Comparison of ENCODE assay signal across 12 mouse cellular contexts in genomic region chr7:128332896-128333295, GRCm38 (mm10). TPM values are rescaled to one million over a fixed set of nuclear protein-coding genes. Genes with fewer than 3 reads are reported as not detected.
DNase-seq lines count a peak whose midpoint lies in the region; ATAC-seq and TF ChIP-seq lines count a peak whose summit lies in the region.
"Had no signal": no experiment of that assay in that cellular context is flagged by ENCODE, and none has a peak within 500 bp of the region (broad histone marks: within the 10 kb centered on the region; RNA-seq: fewer than 3 reads in every experiment).

No protein-coding gene starts in this region.

- no peak for TF ChIP-seq CTCF in Patski (IDR thresholded peaks at IDR 0.05)
- TF ChIP-seq CTCF in kidney, postnatal 0 days (IDR thresholded peaks at IDR 0.05; ENCODE audit: low read depth) = peak; percentile 44; the same call in 1 of the 2 replicates

- H3K27me3 ChIP-seq in Patski = no peaks in the 10 kb centered on the region
- H3K27me3 ChIP-seq in kidney, postnatal 0 days (ENCODE audit: insufficient read depth, low read length) = no peaks in the 10 kb centered on the region
- H3K27me3 ChIP-seq: embryonic facial prominence, embryonic 15.5 days; heart, embryonic 15.5 days had no signal

- 0 out of 2 replicates have a peak, but pooled peaks cover 6% of the 10 kb centered on the region for H3K4me1 ChIP-seq in kidney, postnatal 0 days (replicated peaks; ENCODE audit: insufficient read depth, low read length)
- H3K4me1 ChIP-seq: heart, embryonic 15.5 days had no signal

- CTCF ChIA-PET in Patski (lab: Charles Lee) = interaction anchor here (1.0 to 3.0 kb wide), 5 partner anchors 9 to 20 kb away, joined by 3 to 9 read pairs (median 3); no protein-coding TSS in a partner anchor

- no peaks in the 10 kb centered on the region for H3K36me3 ChIP-seq in kidney, postnatal 0 days (ENCODE audit: insufficient read depth, low read length)
- H3K36me3 ChIP-seq: embryonic facial prominence, embryonic 15.5 days; heart, embryonic 15.5 days had no signal

- in situ Hi-C loops in Patski (cut with MboI; ENCODE audit: low pct_unique_long_range_greater_than_20kb) = no loop called here

- peak overlapping the region; percentile 72; the same call in 1 of the 2 replicates for H3K27ac ChIP-seq in kidney, postnatal 0 days
- H3K27ac ChIP-seq: embryonic facial prominence, embryonic 15.5 days; heart, embryonic 15.5 days; left cerebral cortex, adult 2 months had no signal

- H3K4me2 ChIP-seq in kidney, postnatal 0 days (ENCODE audit: low read length) = no peak overlapping the region
- H3K4me2 ChIP-seq: embryonic facial prominence, embryonic 15.5 days; heart, embryonic 15.5 days had no signal

- H3K9ac ChIP-seq in kidney, postnatal 0 days (ENCODE audit: low read depth, low read length) = no peak overlapping the region
- H3K9ac ChIP-seq: embryonic facial prominence, embryonic 15.5 days; heart, embryonic 15.5 days had no signal

- DNase-seq in A20 (ENCODE audit: low read depth, low spot score) = peak; percentile 77
- DNase-seq in Patski (ENCODE audit: low read depth, low spot score) = no peak
- peak; percentile 70 for DNase-seq in kidney, postnatal 0 days (ENCODE audit: low spot score)
- DNase-seq in lung, postnatal 25 days (ENCODE audit: low spot score) = peak; percentile 55
- no peak for DNase-seq in frontal cortex, postnatal 36 days (ENCODE audit: low spot score in 2 of 2)
- no peak for DNase-seq in frontal cortex, postnatal 25 days (ENCODE audit: low spot score in 2 of 2)
- no peak for DNase-seq in left cerebral cortex, postnatal 14 days (ENCODE audit: low spot score in 2 of 2)
- DNase-seq: right cerebral cortex, postnatal 4 days had no signal

- no peaks in the 10 kb centered on the region for H3K9me3 ChIP-seq in kidney, postnatal 0 days (replicated peaks; ENCODE audit: low read length)
- H3K9me3 ChIP-seq: embryonic facial prominence, embryonic 15.5 days; heart, embryonic 15.5 days had no signal

- POLR2A ChIA-PET in Patski (lab: Charles Lee) = interaction anchor here (0.7 kb wide), 1 partner anchor 65 kb away, joined by 6 read pairs; no protein-coding TSS in a partner anchor

- 23% methylated on average over 1 of the region's 1 CpGs for WGBS in kidney, postnatal 0 days

- intact Hi-C loops in left cerebral cortex, postnatal 14 days (cut with DNase I) = no loop called here

- ATAC-seq in Patski = peak; percentile 65
- peak; percentile 78 for ATAC-seq in kidney, postnatal 0 days (replicated peaks; ENCODE audit: low FRiP score, low read depth)
- no peak for ATAC-seq in erythroid progenitor cell, adult 5-6 weeks (replicated peaks; ENCODE audit: low FRiP score, poor library complexity, severe bottlenecking)

- no peak overlapping the region for H3K4me3 ChIP-seq in kidney, postnatal 0 days (replicated peaks; ENCODE audit: low read depth, low read length)
- H3K4me3 ChIP-seq: embryonic facial prominence, embryonic 15.5 days; heart, embryonic 15.5 days; left cerebral cortex, adult 2 months had no signal

RNA-seq across cellular contexts. Expression of gene BC017158, which starts 34.9 kb away (rescaled TPM):
- polyA plus RNA-seq in Patski (2021) = 25.3 TPM
- 22.1 and 23.4 TPM in 2 replicates for polyA plus RNA-seq in kidney, postnatal 0 days (2015; fragmentation: Nextera tagmentation; extraction: Ambion mirVana)
- 10 to 100 TPM; 23.4 to 24.5 TPM for total RNA-seq in left cerebral cortex, postnatal 14 days (2021)
- 90.5 and 137 TPM in 2 replicates for total RNA-seq in erythroid progenitor cell, adult 5-6 weeks (2015; ENCODE audit: low replicate concordance)
- 85.2 and 107 TPM in 2 replicates for total RNA-seq in erythroid progenitor cell, adult 5-6 weeks (2017; ENCODE audit: low replicate concordance)

Comparison
In these comparisons a context has a peak if more than half of its experiments do, and no peak if none do; other contexts are left out.
1. DNase-seq: peak in A20 (single experiment), kidney, postnatal 0 days (single experiment) and lung, postnatal 25 days (single experiment); none in Patski (single experiment), frontal cortex, postnatal 36 days (0 of 2), frontal cortex, postnatal 25 days (0 of 2) and left cerebral cortex, postnatal 14 days (0 of 2).